Mouse (Mus musculus) hindbrain, postnatal 0 days (tissue): ENCODE data around the gene Rhbdd2. TPM values are rescaled to one million over a fixed set of nuclear protein-coding genes. Genes with fewer than 3 reads are reported as not detected.

ENCODE experiments used
- ATAC-seq: fragments of 200-750 bp; cut with Nextera tagmentation; 2 replicates; pipeline ENCODE4 v1.8.0; 2017; ENCODE audit warnings: mild to moderate bottlenecking, moderate TSS enrichment, moderate library complexity
- DNase-seq: peaks from one replicate; pipeline ENCODE4 v3.0.0-alpha.2; 2015; ENCODE audit warnings: low spot score
- H3K27ac ChIP-seq: fragments of 300-500 bp; sonication (generic); 2 replicates; pipeline ENCODE4 v1.5.1; 2014; ENCODE audit warnings: mild to moderate bottlenecking
- H3K27me3 ChIP-seq: fragments of 300-500 bp; sonication (generic); 2 replicates; pipeline ENCODE4 v1.6.1; 2014; ENCODE audit warnings: low read length, mixed read lengths; ENCODE audit not compliant: insufficient read depth
- H3K36me3 ChIP-seq: fragments of 300-500 bp; sonication (generic); 2 replicates; pipeline ENCODE4 v1.6.1; 2014; ENCODE audit warnings: low read length, mixed read lengths; ENCODE audit not compliant: insufficient read depth
- H3K4me1 ChIP-seq: fragments of 300-500 bp; sonication (generic); 2 replicates; pipeline ENCODE4 v1.6.1; 2014; ENCODE audit warnings: antibody characterized with exemption, low read length, mixed read lengths; ENCODE audit not compliant: insufficient read depth
- H3K4me2 ChIP-seq: fragments of 300-500 bp; sonication (generic); 2 replicates; pipeline ENCODE4 v1.6.1; 2014; ENCODE audit warnings: low read depth, mild to moderate bottlenecking, low read length, moderate library complexity, mixed read lengths
- H3K4me3 ChIP-seq: fragments of 300-500 bp; sonication (generic); 2 replicates; pipeline ENCODE4 v1.5.1; 2014; ENCODE audit warnings: low read length
- H3K9ac ChIP-seq: fragments of 300-500 bp; sonication (generic); replicated peaks from 2 replicates; pipeline ENCODE4 v1.6.1; 2014; ENCODE audit warnings: mild to moderate bottlenecking, low read length, moderate library complexity, mixed read lengths
- H3K9me3 ChIP-seq: fragments of 300-500 bp; sonication (generic); 2 replicates; pipeline ENCODE4 v1.6.1; 2016; ENCODE audit warnings: low read length, mixed read lengths
- CTCF ChIP-seq: IDR thresholded peaks from 2 replicates; pipeline ENCODE4 v1.5.1; 2016; ENCODE audit warnings: antibody characterized with exemption, control low read depth, low read depth
- WGBS: fragments of 180-500 bp; shearing (Covaris S2); extraction: QIAGEN DNeasy Blood & Tissue Kit; methylation state at CpG from one replicate; pipeline ENCODE4 v1.1.7; 2014; 5-methylcytosine and 5-hydroxymethylcytosine counted together
- polyA plus RNA-seq: library from polyadenylated mRNA; unstranded; fragments of >200 nt; fragmentation: Nextera tagmentation; extraction: Ambion mirVana; gene quantifications from 2 replicates; pipeline ENCODE4 v1.2.1, GENCODE M21; 2015
- total RNA-seq: library from RNA; depleted of rRNA; stranded (reverse); fragments of >200 nt; gene quantifications from 2 replicates; pipeline ENCODE4 v1.2.3, GENCODE M21; 2014

The Rhbdd2 gene
- total and polyA plus RNA-seq, 2 experiments from 2014 or later: 34.2 to 130 TPM

DNA sequence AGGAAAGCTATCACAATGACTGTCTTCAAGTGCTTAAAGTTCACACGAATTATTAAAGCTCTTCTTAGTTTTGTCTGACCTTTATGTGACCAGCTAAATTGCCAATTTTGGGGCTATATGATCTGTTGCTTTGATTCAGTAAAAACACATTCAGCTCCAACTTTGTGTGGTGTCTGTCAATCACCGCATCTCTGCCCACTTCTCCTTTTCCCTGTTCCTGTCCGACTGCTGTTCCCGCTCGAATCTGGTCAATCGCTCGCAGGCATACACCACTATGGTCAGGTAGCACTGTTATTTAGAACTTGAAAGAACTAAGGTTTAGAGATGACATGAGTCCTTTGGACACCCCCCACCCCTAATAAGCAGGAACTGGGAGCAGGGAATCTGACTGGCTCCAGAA, 35.7 kb downstream of the Rhbdd2 start:
- Histone ChIP-seq H3K27ac (no peak overlapping the region), H3K9ac (no peak overlapping the region), H3K4me1 (no peaks in the 10 kb centered on the region), H3K4me3 (no peak overlapping the region), H3K27me3 (no peaks in the 10 kb centered on the region), H3K36me3 (no peaks in the 10 kb centered on the region), H3K4me2 (no peak overlapping the region), H3K9me3 (no peaks in the 10 kb centered on the region; the same call in 1 of the 2 replicates)
- TF ChIP-seq CTCF: no peak
- WGBS: 86% methylated on average over 7 of the region's 7 CpGs
- DNase-seq (no peak), ATAC-seq (no peak)

DNA sequence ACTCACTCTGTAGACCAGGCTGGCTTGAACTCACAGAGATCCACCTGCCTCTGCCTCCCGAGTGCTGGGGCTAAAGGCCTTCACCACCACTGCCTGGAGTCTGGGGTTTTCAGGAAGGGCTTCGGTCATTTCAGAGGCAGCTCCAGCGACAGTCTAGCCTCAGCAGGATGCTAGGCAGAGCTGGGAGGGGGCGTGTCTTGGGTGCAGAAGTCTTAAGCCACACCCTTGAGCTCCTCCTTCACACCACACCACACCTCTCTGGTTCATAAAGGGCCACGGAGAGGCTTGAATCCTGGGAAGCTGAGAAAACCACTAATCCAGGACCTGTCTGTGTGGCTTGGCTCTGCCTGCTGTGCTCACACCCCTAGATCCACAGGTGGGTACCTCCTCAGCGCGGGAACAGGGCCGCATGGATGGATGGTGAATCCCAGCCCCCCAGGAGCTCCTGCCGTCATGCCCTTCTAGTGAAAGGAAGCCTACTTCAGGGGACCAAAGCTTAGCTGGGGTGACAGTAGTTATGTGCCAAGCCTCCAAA, 37.4 kb downstream of the Rhbdd2 start, which contains the start of gene Por:
Gene Por (plus strand): TSS at position 293 of the 535 bp plus-strand sequence.
- TF ChIP-seq CTCF: no peak
- H3K4me1 ChIP-seq: no peaks in the 10 kb centered on the region
- H3K27me3 ChIP-seq: no peaks in the 10 kb centered on the region
- DNase-seq (no peak), ATAC-seq (no peak)
- H3K36me3 ChIP-seq: no peaks in the 10 kb centered on the region
- 20% methylated on average over 9 of the region's 9 CpGs for WGBS
- H3K4me3 ChIP-seq: no peak within 1 kb of the TSS
- no peaks in the 10 kb centered on the region; the same call in 1 of the 2 replicates for H3K9me3 ChIP-seq
- H3K27ac ChIP-seq: no peak within 1 kb of the TSS
- no peak within 1 kb of the TSS for H3K4me2 ChIP-seq
- H3K9ac ChIP-seq: no peak within 1 kb of the TSS

DNA sequence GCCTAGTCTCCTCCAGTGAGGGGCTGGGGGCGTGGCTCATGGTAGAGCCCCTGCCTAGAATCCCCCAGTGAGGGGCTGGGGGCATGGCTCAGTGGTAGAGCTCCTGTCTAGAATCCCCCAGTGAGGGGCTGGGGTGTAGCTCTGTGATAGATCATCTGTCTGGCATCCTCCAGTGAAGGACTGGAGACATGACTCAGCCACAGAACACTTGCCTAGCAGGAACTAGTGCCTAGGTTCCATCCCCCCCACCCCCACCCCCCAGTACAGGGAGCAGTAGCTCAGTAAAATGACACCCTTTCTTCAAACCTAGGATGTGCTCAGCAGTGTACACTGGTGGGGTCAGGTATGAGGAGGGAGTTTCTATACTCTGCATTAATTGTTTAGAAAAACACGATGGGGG, 38.5 kb downstream of the Rhbdd2 start:
- ATAC-seq: no peak
- no peaks in the 10 kb centered on the region; the same call in 1 of the 2 replicates for H3K9me3 ChIP-seq
- H3K4me3 ChIP-seq: no peak overlapping the region
- no peak overlapping the region for H3K9ac ChIP-seq
- no peak for TF ChIP-seq CTCF
- 76% methylated on average over 2 of the region's 2 CpGs for WGBS
- H3K27me3 ChIP-seq: no peaks in the 10 kb centered on the region
- H3K36me3 ChIP-seq: no peaks in the 10 kb centered on the region
- no peak for DNase-seq
- 0 out of 2 replicates have a peak, but pooled peaks cover 4% of the 10 kb centered on the region for H3K4me1 ChIP-seq
- no peak overlapping the region for H3K4me2 ChIP-seq
- H3K27ac ChIP-seq: no peak overlapping the region

DNA sequence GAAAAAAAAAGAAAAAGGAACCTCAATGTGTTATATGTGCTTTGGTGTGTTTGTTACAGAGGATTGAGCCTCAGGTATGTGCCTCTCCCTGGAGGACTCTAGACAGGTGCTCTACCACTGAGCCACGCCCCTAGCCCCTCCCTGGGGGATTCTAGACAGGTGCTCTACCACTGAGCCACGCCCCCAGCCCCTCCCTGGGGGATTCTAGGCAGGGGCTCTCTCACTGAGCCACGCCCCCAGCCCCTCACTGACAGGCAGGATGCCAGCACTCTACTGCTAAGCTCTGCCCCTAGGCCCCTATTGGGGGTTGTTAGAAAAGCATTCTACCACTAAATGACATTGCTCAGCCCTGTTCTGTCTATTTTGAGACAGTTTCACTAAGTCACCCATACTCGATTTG, 40.1 kb downstream of the Rhbdd2 start:
- Histone ChIP-seq H3K4me2 (no peak overlapping the region), H3K4me3 (no peak overlapping the region), H3K9me3 (no peaks in the 10 kb centered on the region), H3K27ac (no peak overlapping the region), H3K9ac (no peak overlapping the region), H3K4me1 (0 out of 2 replicates have a peak, but pooled peaks cover 4% of the 10 kb centered on the region), H3K27me3 (no peaks in the 10 kb centered on the region), H3K36me3 (no peaks in the 10 kb centered on the region)
- no peak for DNase-seq
- TF ChIP-seq CTCF: no peak
- no peak for ATAC-seq
- 57% methylated on average over 4 of the region's 4 CpGs for WGBS

DNA sequence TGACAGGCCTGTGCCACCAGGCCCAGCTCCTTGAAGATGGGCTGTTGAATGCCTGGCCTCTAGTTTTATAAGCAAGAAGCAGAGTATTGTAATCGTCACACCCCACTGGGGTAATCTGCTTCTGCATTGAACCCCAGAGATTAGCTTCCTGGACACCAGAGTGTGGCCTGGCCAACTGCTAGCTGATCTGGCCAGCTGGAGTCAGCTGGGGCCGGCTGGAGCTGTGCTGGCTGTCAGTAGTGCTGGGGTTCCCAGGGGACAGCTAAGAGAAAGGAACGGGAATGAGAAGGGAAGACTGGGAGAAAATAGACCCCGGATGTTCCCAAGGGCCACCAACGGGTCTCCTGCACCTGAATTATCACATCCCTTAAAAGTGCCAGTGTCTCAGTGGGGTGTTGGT, 40.6 kb downstream of the Rhbdd2 start:
- Histone ChIP-seq H3K9ac (no peak overlapping the region), H3K9me3 (no peaks in the 10 kb centered on the region), H3K27me3 (no peaks in the 10 kb centered on the region), H3K4me2 (no peak overlapping the region), H3K27ac (no peak overlapping the region), H3K4me1 (0 out of 2 replicates have a peak, but pooled peaks cover 4% of the 10 kb centered on the region), H3K36me3 (no peaks in the 10 kb centered on the region), H3K4me3 (no peak overlapping the region)
- 37% methylated on average over 5 of the region's 5 CpGs for WGBS
- TF ChIP-seq CTCF: no peak
- ATAC-seq (no peak), DNase-seq (no peak)

DNA sequence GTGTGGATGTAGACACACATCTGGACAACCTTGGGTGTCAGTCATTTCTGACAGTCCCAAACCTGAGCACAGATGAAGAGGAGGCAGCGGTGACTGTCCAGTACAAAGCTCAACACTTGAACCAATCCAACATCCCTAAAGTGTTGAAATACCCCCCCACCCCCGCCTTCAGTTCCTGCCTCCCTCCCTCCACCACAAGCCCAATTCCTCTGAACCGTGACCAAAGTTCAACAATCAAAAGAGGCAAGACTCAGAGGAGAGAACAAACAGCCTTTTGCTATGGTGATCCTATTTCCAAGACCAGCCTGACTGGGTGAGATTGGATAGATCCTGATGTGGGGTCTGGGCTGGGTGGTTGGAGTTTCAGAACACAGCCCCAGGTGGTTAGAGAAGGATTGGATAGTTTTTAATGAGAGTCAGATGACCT, 41.9 kb downstream of the Rhbdd2 start:
- peak; percentile 46 for DNase-seq
- no peak overlapping the region for H3K4me2 ChIP-seq
- ATAC-seq: peak; percentile 61

DNA sequence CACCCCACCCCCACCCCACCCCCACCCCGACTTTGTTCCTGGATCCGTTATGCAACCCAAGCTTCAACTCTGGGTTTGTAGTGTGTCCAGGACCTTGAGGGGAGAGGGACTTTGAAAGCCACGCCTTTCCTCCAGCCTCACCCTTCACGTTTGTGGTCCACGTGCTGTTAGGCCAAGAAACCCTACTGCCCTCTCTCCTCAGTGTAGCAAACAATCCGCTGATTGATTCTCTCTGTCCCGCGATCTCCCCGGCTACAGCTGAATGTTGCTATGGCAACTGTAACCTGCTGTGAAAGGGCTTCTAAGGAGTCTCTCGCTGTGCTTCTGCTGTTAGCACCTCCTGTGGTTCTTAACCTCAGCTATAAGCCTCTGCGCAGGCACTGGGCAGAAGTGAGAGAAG, 42.4 kb downstream of the Rhbdd2 start:
- no peak overlapping the region for H3K4me3 ChIP-seq
- no peaks in the 10 kb centered on the region for H3K36me3 ChIP-seq
- peak; percentile 89 for ATAC-seq
- TF ChIP-seq CTCF: no peak
- DNase-seq: peak; percentile 92
- H3K9ac ChIP-seq: no peak overlapping the region
- H3K4me1 ChIP-seq: 0 out of 2 replicates have a peak, but pooled peaks cover 4% of the 10 kb centered on the region
- peak overlapping the region; percentile 31 for H3K4me2 ChIP-seq
- no peaks in the 10 kb centered on the region for H3K9me3 ChIP-seq
- WGBS: 0% methylated on average over 11 of the region's 11 CpGs
- H3K27ac ChIP-seq: peak overlapping the region; percentile 67
- H3K27me3 ChIP-seq: no peaks in the 10 kb centered on the region

More for the DNA sequence above, 41.9 kb downstream of the Rhbdd2 start:
- H3K9ac ChIP-seq: no peak overlapping the region
- H3K4me3 ChIP-seq: no peak overlapping the region
- no peaks in the 10 kb centered on the region for H3K9me3 ChIP-seq
- H3K27me3 ChIP-seq: no peaks in the 10 kb centered on the region
- H3K27ac ChIP-seq: peak overlapping the region; percentile 67
- H3K4me1 ChIP-seq: 0 out of 2 replicates have a peak, but pooled peaks cover 4% of the 10 kb centered on the region
- no peak for TF ChIP-seq CTCF
- no peaks in the 10 kb centered on the region for H3K36me3 ChIP-seq
- 10% methylated on average over 3 of the region's 3 CpGs for WGBS
